Mouse (Mus musculus) fat pad, adult 2 months (tissue): ENCODE data around the gene Tfcp2l1.
A peak's percentile ranks its signal among the peaks of the same experiment; 100 is the strongest.

Source experiments
- DNase-seq: peaks from one replicate; pipeline ENCODE4 v3.0.0-alpha.2; 2011; ENCODE audit warnings: low read depth, low spot score; ENCODE audit errors: extremely low read depth

Gene Tfcp2l1

GRCm38 (mm10) chr1:118649933-118650770 is 22.4 kb downstream of the Tfcp2l1 start:
- no peak for DNase-seq

- no peak for DNase-seq
Measured at GRCm38 (mm10) chr1:118650771-118651080, 23.0 kb downstream of the Tfcp2l1 start.

- DNase-seq = no peak
Measured at GRCm38 (mm10) chr1:118658716-118659115, 31.0 kb downstream of the Tfcp2l1 start.

- DNase-seq = no peak
Measured at GRCm38 (mm10) chr1:118660880-118661465, 33.2 kb downstream of the Tfcp2l1 start.

GRCm38 (mm10) chr1:118663062-118663461 is 35.3 kb downstream of the Tfcp2l1 start:
- no peak for DNase-seq

GRCm38 (mm10) chr1:118667536-118667935 is 39.8 kb downstream of the Tfcp2l1 start:
- DNase-seq = no peak

- no peak for DNase-seq
Measured at GRCm38 (mm10) chr1:118672196-118672595, 44.5 kb downstream of the Tfcp2l1 start.

- no peak for DNase-seq
Measured at GRCm38 (mm10) chr1:118674176-118674575, 46.4 kb downstream of the Tfcp2l1 start.

GRCm38 (mm10) chr1:118681980-118682379 is 54.2 kb downstream of the Tfcp2l1 start:
- no peak for DNase-seq

GRCm38 (mm10) chr1:118683686-118684085 is 55.9 kb downstream of the Tfcp2l1 start:
- DNase-seq = no peak

GRCm38 (mm10) chr1:118687726-118688125 is 60.0 kb downstream of the Tfcp2l1 start:
- no peak for DNase-seq

GRCm38 (mm10) chr1:118689830-118690229 is 62.1 kb downstream of the Tfcp2l1 start:
- DNase-seq = no peak

GRCm38 (mm10) chr1:118694436-118694835 is 66.7 kb downstream of the Tfcp2l1 start:
- DNase-seq = no peak

- DNase-seq = no peak
Measured at GRCm38 (mm10) chr1:118697906-118698305, 70.2 kb downstream of the Tfcp2l1 start.

- no peak for DNase-seq
Measured at GRCm38 (mm10) chr1:118699118-118699890, 71.6 kb downstream of the Tfcp2l1 start.

GRCm38 (mm10) chr1:118699961-118700360 is 72.2 kb downstream of the Tfcp2l1 start:
- DNase-seq = no peak

- DNase-seq = no peak
Measured at GRCm38 (mm10) chr1:118711606-118712005, 83.9 kb downstream of the Tfcp2l1 start.

GRCm38 (mm10) chr1:118716225-118716624 is 88.5 kb downstream of the Tfcp2l1 start:
- no peak for DNase-seq

GRCm38 (mm10) chr1:118718055-118718454 is 90.3 kb downstream of the Tfcp2l1 start:
- peak; percentile 16 for DNase-seq

- DNase-seq = no peak
Measured at GRCm38 (mm10) chr1:118719699-118720098, 92.0 kb downstream of the Tfcp2l1 start.

- no peak for DNase-seq
Measured at GRCm38 (mm10) chr1:118720474-118721095, 92.8 kb downstream of the Tfcp2l1 start.
